Mouse (Mus musculus): ENCODE measurements around the gene Gm5725.
"Not testable (repeated sequence)": the region's sequence is repeated elsewhere in the genome, so short reads cannot be mapped to it uniquely, and the experiment has no call there.

- not testable (repeated sequence) for TF ChIP-seq CHD2 (IDR thresholded peaks at IDR 0.05; ENCODE audit: low read depth, low read length); MAFK (IDR thresholded peaks at IDR 0.05; ENCODE audit: insufficient read depth, low read depth, low read length); ZNF384 (IDR thresholded peaks at IDR 0.05; ENCODE audit: low read depth, low read length); ZC3H11A (IDR thresholded peaks at IDR 0.05; ENCODE audit: borderline replicate concordance, low read depth, low read length)
These were observed 47.4 kb downstream of the Gm5725 start, which contains the start of gene Gm4177 for GRCm38 (mm10) chr7:21796628-21797027.

Measured in ES-E14 (cell line).